Mouse (Mus musculus): ENCODE results near the gene Sec14l3.

GRCm38 (mm10) chr11:4031126-4031941, 33.3 kb upstream of the Sec14l3 start, which contains the start of gene Sec14l4:
- peak; percentile 34; the same call in 1 of the 2 replicates for TF ChIP-seq POLR2A (IDR thresholded peaks at IDR 0.05; ENCODE audit: borderline replicate concordance, extremely low read depth, low read depth, low read length)
- TF ChIP-seq CTCF (IDR thresholded peaks at IDR 0.05; ENCODE audit: insufficient read depth, low read length) = no peak

Data from lung, adult 2 months (tissue).